Mouse (Mus musculus) G1E (cell line): ENCODE measurements around the gene Arhgap35. TPM values are rescaled to one million over a fixed set of nuclear protein-coding genes. Genes with fewer than 3 reads are reported as not detected.

Experiments
- ATAC-seq: 2 replicates; pipeline ENCODE4 v1.8.0; 2016; ENCODE audit warnings: mild to moderate bottlenecking; ENCODE audit not compliant: insufficient number of reproducible peaks, poor library complexity, low FRiP score, severe bottlenecking; ENCODE audit errors: extremely low read depth
- DNase-seq: peaks from one replicate; pipeline ENCODE4 v3.0.0; 2012; ENCODE audit warnings: low spot score
- H3K27me3 ChIP-seq: 2 replicates; pipeline ENCODE4 v1.6.1; 2012; ENCODE audit warnings: mild to moderate bottlenecking, low read length, inconsistent platforms; ENCODE audit not compliant: insufficient read depth
- H3K36me3 ChIP-seq: replicated peaks from 2 replicates; pipeline ENCODE3; 2012; ENCODE audit warnings: mild to moderate bottlenecking, inconsistent platforms
- H3K4me1 ChIP-seq: 2 replicates; pipeline ENCODE4 v1.6.1; 2012; ENCODE audit warnings: low read depth, low read length, inconsistent platforms, mixed read lengths; ENCODE audit not compliant: insufficient read depth
- H3K4me3 ChIP-seq: 2 replicates; pipeline ENCODE4 v1.5.1; 2012; ENCODE audit warnings: low read depth, mild to moderate bottlenecking, inconsistent platforms, low read length, moderate library complexity, mixed read lengths
- H3K9me3 ChIP-seq: replicated peaks from 2 replicates; pipeline ENCODE4 v1.6.1; 2012; ENCODE audit warnings: inconsistent platforms
- CTCF ChIP-seq: IDR thresholded peaks from 2 replicates; pipeline ENCODE4 v1.5.1; 2012; ENCODE audit warnings: low read depth, low read length, inconsistent platforms, mixed read lengths
- GATA1 ChIP-seq: IDR thresholded peaks from 2 replicates; pipeline ENCODE4 v1.6.1; 2012; ENCODE audit warnings: borderline replicate concordance, low read length, inconsistent platforms, mixed read lengths
- GATA2 ChIP-seq: IDR thresholded peaks from 2 replicates; pipeline ENCODE4 v1.6.1; 2012; ENCODE audit warnings: low read depth, low read length, inconsistent platforms, borderline replicate concordance
- POLR2AphosphoS5 ChIP-seq: IDR thresholded peaks from 2 replicates; pipeline ENCODE4 v1.6.1; 2012; ENCODE audit warnings: low read depth, low read length, inconsistent platforms; ENCODE audit not compliant: insufficient replicate concordance
- TAL1 ChIP-seq: conservative IDR thresholded peaks from 2 replicates; pipeline ENCODE4 v1.6.1; 2012; ENCODE audit warnings: low read depth, low read length, inconsistent platforms, mixed read lengths
- polyA plus RNA-seq: library from polyadenylated mRNA; stranded (reverse); fragments of >175 nt; gene quantifications from 2 replicates; pipeline ENCODE4 v1.2.3, GENCODE M21; 2012
- total RNA-seq, 2 experiments: library from RNA; stranded (forward) in 1 of 2; stranded (reverse) in 1 of 2; fragments of 200-1000 nt in 1 of 2; fragments of >200 nt in 1 of 2; fragmentation: Nextera tagmentation in 1 of 2; gene quantifications; 2 replicates each; pipeline ENCODE4 v1.2.3; 2014 to 2017

Gene Arhgap35
- total and polyA plus RNA-seq, 3 experiments, result 3.5 to 14.4 (median 8.0) TPM

- Histone ChIP-seq H3K9me3 (no peaks in the 10 kb centered on the region), H3K4me3 (no peak overlapping the region), H3K36me3 (peaks cover 24% of the 10 kb centered on the region), H3K27me3 (no peaks in the 10 kb centered on the region), H3K4me1 (peaks cover 40% of the 10 kb centered on the region)
- no peak for TF ChIP-seq TAL1
- TF ChIP-seq CTCF, result no peak
- no peak for TF ChIP-seq GATA2
- TF ChIP-seq GATA1, result no peak
- TF ChIP-seq POLR2AphosphoS5, result no peak
- no peak for ATAC-seq
- no peak for DNase-seq
These were observed 30.4 kb downstream of the Arhgap35 start for GRCm38 (mm10) chr7:16584384-16584783.

DNA sequence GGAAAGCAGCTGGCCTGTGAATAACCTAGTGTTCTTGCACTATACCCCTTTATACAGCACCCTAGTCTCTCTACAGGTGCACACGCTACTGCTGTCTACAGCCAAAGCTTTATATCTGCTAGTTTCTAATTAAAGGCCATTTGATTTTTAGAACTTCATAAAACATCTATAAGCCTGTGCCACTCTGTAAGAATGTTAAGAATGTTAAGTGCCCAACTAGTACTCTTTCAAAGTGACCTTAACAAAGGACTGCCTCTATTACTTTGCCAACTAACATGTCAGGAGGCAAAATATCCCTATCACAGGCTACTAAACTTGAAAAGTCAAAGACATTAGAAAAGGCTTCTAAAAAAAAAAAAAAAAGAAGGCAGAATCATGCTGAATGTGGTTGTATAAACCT, 31.0 kb downstream of the Arhgap35 start:
- Histone ChIP-seq H3K27me3 (no peaks in the 10 kb centered on the region), H3K4me1 (peaks cover 42% of the 10 kb centered on the region), H3K4me3 (no peak overlapping the region), H3K36me3 (peaks cover 24% of the 10 kb centered on the region), H3K9me3 (no peaks in the 10 kb centered on the region)
- no peak for DNase-seq
- no peak for ATAC-seq
- TF ChIP-seq GATA1 (no peak), GATA2 (no peak), POLR2AphosphoS5 (no peak), TAL1 (no peak), CTCF (no peak)

DNA sequence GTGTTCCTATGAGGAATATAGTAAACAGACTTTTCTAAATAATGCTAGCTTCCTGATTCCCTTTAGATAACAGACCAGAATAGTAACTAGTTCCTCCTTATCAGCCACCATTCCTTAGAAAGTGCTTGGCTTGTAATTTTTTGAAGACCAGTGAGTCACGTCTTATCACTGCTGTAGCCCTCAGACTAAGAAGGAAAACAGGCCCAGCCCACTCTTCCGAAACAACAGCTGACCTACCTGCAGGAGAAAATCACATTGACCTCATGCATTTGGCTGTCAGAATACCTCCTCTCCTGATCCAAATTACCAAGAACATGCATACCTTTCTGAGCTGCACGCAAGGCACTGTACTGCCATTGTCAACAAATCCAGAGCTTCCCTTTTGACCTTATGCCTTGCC, 32.5 kb downstream of the Arhgap35 start:
- DNase-seq (no peak), ATAC-seq (peak; percentile 28; the same call in 1 of the 2 replicates)
- TF ChIP-seq GATA1 (no peak), GATA2 (no peak), CTCF (no peak), TAL1 (no peak), POLR2AphosphoS5 (no peak)
- Histone ChIP-seq H3K9me3 (no peaks in the 10 kb centered on the region), H3K36me3 (peaks cover 33% of the 10 kb centered on the region), H3K4me3 (no peak overlapping the region; the same call in 1 of the 2 replicates), H3K27me3 (no peaks in the 10 kb centered on the region), H3K4me1 (peaks cover 33% of the 10 kb centered on the region)

DNA sequence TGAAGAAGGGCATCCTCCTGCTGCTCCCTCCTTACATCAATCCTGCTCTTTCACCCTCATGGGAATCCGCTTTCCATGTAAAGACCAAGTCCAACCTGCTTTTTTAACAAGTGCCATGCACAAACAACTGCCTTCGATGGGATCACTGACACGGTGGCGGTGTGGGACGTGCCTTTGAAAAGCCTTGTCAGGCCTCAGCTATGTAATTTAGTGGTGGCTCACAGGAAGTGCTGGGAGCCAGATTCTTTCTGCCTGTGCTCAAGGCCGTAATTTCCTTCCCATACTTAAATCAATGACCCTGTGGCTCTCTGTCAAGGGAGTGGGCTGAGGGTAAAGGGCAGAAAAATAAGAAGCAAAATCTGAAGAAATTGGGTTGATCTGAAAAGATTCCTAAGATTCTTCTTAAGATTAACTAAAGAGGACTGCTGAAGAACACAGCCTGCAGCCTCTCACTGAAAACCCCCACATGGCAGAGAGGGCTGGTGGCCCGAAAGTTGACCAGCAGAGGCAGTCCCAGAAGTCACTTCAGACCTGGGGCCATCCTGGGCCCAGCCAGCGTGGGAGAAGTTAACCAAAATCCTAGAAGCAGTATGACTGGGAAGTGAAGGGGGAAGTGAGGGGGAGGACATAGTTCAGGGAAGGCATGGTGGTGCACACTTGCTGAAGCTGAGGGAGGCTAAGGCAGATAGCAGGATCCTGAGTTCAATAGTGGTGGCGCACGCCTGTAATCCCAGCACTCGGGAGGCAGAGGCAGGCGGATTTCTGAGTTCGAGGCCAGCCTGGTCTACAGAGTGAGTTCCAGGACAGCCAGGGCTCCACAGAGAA, 33.3 kb downstream of the Arhgap35 start:
- ATAC-seq, result no peak
- peaks cover 30% of the 10 kb centered on the region for H3K36me3 ChIP-seq

DNA sequence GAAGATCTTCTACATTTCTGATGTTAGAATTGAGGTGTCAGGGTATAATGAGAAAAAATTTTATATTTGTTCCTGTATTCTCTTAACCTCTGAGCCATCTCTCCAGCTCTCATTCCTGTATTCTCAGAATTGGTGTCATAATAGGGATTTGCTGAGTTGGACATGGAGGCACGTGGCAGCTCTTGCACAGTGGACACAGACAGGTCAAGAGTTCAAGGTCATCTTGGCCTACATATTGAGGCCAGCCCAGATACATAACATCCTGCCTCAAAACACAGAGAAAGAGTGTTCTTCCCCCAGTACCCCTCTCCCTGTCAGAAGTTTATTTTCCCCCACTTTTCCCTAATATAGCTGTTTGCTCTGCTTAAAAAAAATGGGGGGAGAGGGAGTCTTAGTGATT, 38.1 kb downstream of the Arhgap35 start:
- DNase-seq (no peak), ATAC-seq (no peak)
- no peaks in the 10 kb centered on the region for H3K9me3 ChIP-seq
- no peaks in the 10 kb centered on the region for H3K27me3 ChIP-seq
- no peak overlapping the region for H3K4me3 ChIP-seq
- TF ChIP-seq GATA1, result no peak
- no peak for TF ChIP-seq TAL1
- TF ChIP-seq CTCF, result no peak
- TF ChIP-seq GATA2, result no peak
- no peak for TF ChIP-seq POLR2AphosphoS5
- H3K36me3 ChIP-seq, result peaks cover 32% of the 10 kb centered on the region
- peaks cover 17% of the 10 kb centered on the region for H3K4me1 ChIP-seq

More for the DNA sequence above, 33.3 kb downstream of the Arhgap35 start:
- DNase-seq, result no peak
- Histone ChIP-seq H3K4me3 (no peak overlapping the region; the same call in 1 of the 2 replicates), H3K9me3 (no peaks in the 10 kb centered on the region), H3K4me1 (peaks cover 31% of the 10 kb centered on the region), H3K27me3 (no peaks in the 10 kb centered on the region)
- no peak for TF ChIP-seq POLR2AphosphoS5
- TF ChIP-seq GATA1, result no peak

DNA sequence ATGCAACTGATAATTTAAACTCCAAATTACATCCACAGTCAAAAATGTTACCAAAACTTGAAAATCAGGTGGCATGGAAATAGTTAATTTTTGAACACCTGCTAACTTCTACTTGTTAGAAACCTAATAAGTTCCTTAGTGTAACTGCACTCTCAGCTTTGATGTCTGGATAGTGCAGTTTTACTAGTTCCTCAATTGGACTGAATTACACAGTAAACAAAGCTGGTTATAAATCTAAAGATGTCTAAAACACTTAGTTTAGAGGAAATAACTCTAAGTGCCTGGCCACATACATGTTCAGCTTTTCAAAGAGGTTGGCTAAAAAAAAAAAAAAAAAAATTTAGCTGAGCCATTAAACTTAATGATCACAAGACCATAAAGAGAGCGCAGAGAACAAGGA, 43.6 kb downstream of the Arhgap35 start:
- Histone ChIP-seq H3K27me3 (no peaks in the 10 kb centered on the region), H3K4me3 (no peak overlapping the region), H3K4me1 (peaks cover 2% of the 10 kb centered on the region; the same call in 1 of the 2 replicates), H3K36me3 (peaks cover 11% of the 10 kb centered on the region), H3K9me3 (no peaks in the 10 kb centered on the region)
- no peak for ATAC-seq
- TF ChIP-seq CTCF (no peak), GATA2 (no peak), TAL1 (no peak), POLR2AphosphoS5 (no peak), GATA1 (no peak)
- DNase-seq, result no peak

- H3K9me3 ChIP-seq, result no peaks in the 10 kb centered on the region
- H3K4me1 ChIP-seq, result peaks cover 2% of the 10 kb centered on the region; the same call in 1 of the 2 replicates
- H3K27me3 ChIP-seq, result no peaks in the 10 kb centered on the region
- H3K36me3 ChIP-seq, result peaks cover 9% of the 10 kb centered on the region
- no peak overlapping the region for H3K4me3 ChIP-seq
- no peak for ATAC-seq
- DNase-seq, result no peak
- TF ChIP-seq GATA2 (no peak), TAL1 (no peak), CTCF (no peak), POLR2AphosphoS5 (no peak), GATA1 (no peak)
These were observed 44.1 kb downstream of the Arhgap35 start for GRCm38 (mm10) chr7:16570737-16571136.
